Mouse (Mus musculus) kidney, adult 2 months (tissue): Measurements from ENCODE around the gene Itgad.

ENCODE experiments used
- CTCF ChIP-seq: fragments of 200-500 bp; conservative IDR thresholded peaks from 2 replicates; pipeline ENCODE4 v1.5.1; 2011; ENCODE audit warnings: low read depth, mild to moderate bottlenecking, control low read depth, low read length, moderate library complexity, mixed read lengths; ENCODE audit not compliant: insufficient read depth, insufficient read length
- POLR2A ChIP-seq: fragments of 200-500 bp; IDR thresholded peaks from one replicate; pipeline ENCODE4 v1.6.1; 2011; ENCODE audit warnings: low read depth, low read length, control low read depth

DNA sequence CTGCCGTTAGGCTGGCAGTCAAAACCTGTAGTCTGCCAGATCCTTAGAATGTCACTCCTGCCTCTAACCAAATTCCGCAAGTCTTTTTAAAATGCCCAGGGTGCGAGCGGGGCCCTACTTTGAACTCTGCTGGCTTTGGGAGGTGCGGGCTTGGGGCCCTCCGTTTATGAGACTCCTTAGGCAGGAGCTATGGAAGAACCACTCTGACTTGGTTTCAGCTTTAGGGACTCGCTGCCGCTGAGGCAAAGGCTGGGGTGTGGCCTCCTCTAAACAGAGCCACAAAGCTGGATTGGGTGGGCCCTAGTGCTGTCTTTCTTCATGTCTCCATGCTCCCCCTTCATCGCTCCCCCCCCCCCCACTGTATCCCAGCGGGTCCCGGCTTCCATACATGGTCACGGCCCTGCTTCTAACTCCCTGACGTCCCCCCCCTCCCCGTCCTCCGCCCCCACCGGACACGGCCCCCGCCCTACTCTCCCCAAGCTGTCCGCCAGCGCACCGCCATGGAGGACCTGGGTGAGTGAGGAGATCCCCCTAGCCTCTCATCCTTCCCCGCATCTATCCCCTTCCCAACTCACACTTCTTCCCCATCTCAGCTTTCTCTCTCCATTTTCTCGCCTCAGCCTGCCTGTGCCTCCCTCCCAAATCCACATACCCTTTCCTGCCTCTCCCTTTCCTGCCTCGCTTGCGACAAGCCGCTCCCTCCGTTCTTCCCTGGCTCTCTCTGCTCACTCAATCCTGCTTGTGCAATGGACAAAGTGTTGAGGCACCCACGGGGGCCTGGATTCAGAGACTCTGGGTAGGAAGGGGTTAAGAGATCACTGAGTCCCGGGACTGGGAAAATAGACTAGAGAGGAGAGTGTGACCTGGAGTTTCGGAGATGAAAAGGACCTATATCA lies 92.6 kb downstream of the Itgad start, which contains the start of gene Tgfb1i1:
- TF ChIP-seq CTCF (no peak), POLR2A (peak; percentile 8)
